Mouse (Mus musculus) ES-Bruce4 (cell line): Measurements from ENCODE around the gene Ctnnbl1.

Experiments used
- CTCF ChIP-seq: IDR thresholded peaks from one replicate; pipeline ENCODE4 v1.8.1; 2011; ENCODE audit warnings: low read depth, low read length
- EP300 ChIP-seq: IDR thresholded peaks from 2 replicates; pipeline ENCODE4 v1.6.1; 2011; ENCODE audit warnings: low read depth, low read length; ENCODE audit not compliant: insufficient read depth

DNA sequence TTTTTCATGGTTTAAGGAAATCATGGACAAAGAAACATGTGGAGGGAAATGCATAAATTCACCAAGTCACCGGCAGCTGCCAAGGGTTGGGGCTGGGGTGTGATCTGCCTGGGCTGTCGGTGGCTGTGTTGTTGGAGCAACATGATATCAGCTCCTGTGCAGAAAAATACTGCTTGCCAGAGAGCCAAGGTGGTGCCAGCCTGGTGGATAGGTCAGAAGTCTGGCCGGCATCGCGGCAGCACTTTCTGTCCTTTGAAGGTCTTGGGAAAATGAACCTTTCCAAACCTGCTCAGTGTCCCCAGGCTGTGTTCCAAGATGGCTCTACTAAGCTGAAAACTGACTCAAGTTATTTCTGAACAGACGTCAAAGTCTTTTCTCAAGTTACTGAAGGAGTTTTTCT is 133.0 kb downstream of the Ctnnbl1 start:
- TF ChIP-seq EP300, result no peak
- TF ChIP-seq CTCF, result no peak
